Mouse (Mus musculus): ENCODE results near the gene Gm20219.

Gene Gm20219

GRCm38 (mm10) chr17:56554122-56554551, at the start of gene Gm20219:
Gene Gm20219 (minus strand): TSS chr17:56554387.
- DNase-seq (ENCODE audit: low read depth, low spot score): no peak

- no peak for DNase-seq (ENCODE audit: low read depth, low spot score)
Measured at GRCm38 (mm10) chr17:56604070-56604380, 49.8 kb upstream of the Gm20219 start.

- no peak for DNase-seq (ENCODE audit: low read depth, low spot score)
Measured at GRCm38 (mm10) chr17:56603186-56604069, 49.2 kb upstream of the Gm20219 start.

DNA sequence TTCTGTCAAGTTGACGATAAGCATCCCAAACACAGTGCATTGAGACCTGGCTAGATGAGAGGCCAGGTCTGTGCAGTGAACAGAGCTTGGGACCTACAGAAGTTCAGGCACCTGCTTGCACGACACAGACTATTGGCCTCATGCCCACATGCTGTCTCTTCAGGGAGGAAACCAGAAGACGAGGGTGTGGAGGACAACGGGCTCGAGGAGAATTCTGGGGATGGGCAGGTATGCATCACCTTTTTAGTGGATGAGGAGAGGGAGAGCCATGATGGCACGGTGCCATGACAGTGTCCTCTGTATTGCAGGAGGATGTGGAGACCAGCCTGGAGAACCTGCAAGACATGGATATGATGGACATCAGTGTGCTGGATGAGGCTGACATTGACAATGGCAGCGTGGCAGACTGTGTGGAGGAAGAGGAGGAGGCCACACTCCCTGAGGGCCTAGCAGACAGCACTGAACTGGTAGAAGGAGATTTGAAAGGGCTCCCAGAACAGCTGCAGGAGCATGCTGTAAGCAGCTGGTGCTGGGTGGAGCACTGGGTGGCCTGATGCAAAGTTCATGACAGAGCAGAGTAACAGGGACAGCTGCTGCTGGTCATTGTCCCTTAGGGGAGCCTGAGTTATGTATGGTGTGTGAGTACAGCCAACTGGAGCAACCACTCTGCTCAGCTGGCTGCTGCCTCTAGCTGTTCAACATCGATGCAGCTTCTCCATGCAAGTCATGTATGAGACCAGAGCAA, 39.5 kb upstream of the Gm20219 start:
- DNase-seq (ENCODE audit: low read depth, low spot score): no peak

DNA sequence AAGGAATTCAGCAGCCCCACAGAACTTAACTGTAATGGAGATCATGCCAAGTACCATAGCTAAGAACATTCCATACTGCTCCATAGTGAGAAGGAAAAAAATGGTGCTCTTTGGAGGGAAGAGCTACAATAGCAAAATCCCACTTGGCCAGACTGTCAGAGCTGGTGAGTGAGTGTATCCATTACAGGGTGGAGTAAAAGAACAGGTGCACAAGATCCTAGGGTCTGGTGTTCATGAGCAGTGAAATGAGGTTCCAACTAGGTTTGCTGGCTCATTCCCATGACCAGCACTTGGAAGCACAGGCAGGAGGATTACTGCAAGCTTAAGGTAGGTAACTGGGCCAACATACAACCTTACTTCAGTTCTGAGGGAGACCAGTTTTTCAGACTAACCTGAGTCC, 38.4 kb upstream of the Gm20219 start:
- no peak for DNase-seq (ENCODE audit: low read depth, low spot score)

- DNase-seq (ENCODE audit: low read depth, low spot score): no peak
Measured at GRCm38 (mm10) chr17:56588921-56589320, 34.7 kb upstream of the Gm20219 start.

DNA sequence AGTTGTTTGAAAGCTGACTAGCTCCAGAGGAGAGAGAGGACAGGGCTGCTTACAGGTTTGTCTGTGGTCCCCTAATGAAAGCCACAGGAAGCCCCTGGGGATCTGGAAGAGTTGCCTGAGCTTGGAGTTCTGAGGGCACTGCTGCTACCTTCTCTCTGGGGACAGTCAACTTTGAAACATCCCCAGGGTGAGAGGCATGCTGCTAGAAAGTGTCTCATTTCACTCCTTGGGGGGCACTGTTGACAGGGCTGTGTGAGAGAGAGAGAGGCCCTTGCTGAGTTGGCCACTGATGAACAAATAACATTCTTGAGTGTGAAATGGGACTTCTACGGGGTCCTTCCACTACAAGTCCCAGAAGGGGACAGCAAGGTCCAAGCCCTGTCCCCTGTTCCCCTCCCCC, 33.6 kb upstream of the Gm20219 start:
- no peak for DNase-seq (ENCODE audit: low read depth, low spot score)

- DNase-seq (ENCODE audit: low read depth, low spot score): peak; percentile 16
Measured at GRCm38 (mm10) chr17:56585171-56585821, 31.1 kb upstream of the Gm20219 start.

DNA sequence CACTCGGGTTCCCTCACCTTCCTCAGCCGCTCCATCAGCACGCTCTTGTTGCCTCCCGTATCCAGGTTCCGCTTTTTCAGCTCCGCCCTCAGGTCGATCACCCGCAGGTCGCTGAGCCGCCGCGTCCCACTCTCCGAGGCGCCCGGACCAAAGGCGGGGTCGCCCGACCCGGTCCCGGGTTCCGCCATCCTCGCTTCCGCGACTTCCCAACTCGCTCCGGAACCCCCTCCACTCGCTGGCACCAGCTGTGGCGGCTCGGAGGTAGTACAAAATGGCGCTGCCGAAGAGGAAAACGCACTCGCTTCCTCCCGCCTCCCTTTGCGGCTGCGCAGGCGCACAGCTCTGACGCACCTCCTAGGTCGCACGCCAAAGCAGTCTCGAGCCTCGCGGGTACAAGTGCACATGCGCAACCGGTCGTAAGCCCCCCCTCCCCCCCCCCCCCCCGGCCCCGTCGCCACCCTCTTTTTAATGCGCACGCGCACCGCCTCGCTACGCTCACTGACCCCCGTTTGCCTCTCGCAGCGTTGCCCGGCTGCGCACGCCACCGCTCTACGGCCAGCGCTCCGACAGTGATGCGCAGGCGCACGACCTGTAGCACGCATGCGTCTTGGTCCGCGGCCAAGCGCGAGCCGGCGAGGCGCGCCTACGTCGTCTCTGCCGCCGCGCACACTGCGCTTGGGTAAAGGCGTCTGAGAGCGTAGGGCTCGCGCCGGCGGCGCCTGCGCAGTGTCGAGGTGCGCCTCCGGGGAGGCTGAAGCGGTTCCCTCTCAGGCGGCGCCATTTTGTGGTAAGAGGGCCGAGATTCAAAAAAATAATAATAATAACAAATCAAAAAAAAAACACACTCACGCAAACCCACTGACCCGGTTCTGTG, 30.3 kb upstream of the Gm20219 start, which contains the start of the genes Safb2 and Safb:
TSS of gene Safb2 (minus strand) at position 329 of the 874 bp plus-strand sequence.
TSS of gene Safb (plus strand) at position 569 of the 874 bp plus-strand sequence.
- DNase-seq (ENCODE audit: low read depth, low spot score): peak; percentile 98

- no peak for DNase-seq (ENCODE audit: low read depth, low spot score)
Measured at GRCm38 (mm10) chr17:56583611-56584256, 29.5 kb upstream of the Gm20219 start.

- no peak for DNase-seq (ENCODE audit: low read depth, low spot score)
Measured at GRCm38 (mm10) chr17:56583071-56583470, 28.9 kb upstream of the Gm20219 start.

DNA sequence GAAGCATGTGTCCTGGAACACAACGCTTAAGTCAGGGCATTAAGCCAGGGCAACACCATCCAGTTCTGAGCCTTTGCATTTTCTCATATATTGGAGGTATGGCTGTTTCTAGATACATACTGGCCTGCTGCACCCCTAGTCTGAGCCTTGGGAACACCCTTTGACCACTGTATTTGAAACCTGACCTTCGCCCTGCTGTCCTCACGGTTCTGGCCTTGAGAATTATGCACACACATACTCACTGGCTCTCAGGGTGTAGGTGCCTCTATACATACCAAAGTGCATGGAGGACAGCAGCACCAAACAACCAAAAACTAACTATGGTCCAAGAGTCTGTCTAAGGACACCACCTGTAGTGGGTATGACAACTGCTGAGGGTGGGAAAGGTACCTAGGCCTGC, 18.8 kb upstream of the Gm20219 start:
- DNase-seq (ENCODE audit: low read depth, low spot score): no peak

- DNase-seq (ENCODE audit: low read depth, low spot score): no peak
Measured at GRCm38 (mm10) chr17:56572154-56572553, 18.0 kb upstream of the Gm20219 start.

GRCm38 (mm10) chr17:56570287-56570686, 16.1 kb upstream of the Gm20219 start:
- DNase-seq (ENCODE audit: low read depth, low spot score): no peak

GRCm38 (mm10) chr17:56567370-56567769, 13.2 kb upstream of the Gm20219 start:
- no peak for DNase-seq (ENCODE audit: low read depth, low spot score)

DNA sequence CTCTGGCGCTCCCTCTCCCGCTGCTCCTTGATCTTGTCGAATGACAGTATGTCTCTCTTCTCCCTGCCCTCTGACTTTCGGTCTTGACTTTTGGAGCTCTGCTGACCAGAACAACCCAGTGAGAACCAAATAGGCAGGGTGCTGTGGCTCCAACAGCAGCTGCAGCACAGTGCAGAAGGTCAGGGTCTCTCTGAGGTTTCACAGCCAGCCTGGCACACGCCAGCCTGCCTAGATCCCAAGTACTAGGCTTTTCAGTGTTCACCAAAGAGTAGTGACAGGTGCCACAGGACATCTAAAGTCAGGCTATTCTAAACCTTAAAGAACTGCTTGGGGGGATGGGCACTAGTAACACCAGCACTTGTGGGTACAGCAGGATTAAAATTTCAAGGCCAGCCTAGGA, 12.7 kb upstream of the Gm20219 start:
- no peak for DNase-seq (ENCODE audit: low read depth, low spot score)

DNA sequence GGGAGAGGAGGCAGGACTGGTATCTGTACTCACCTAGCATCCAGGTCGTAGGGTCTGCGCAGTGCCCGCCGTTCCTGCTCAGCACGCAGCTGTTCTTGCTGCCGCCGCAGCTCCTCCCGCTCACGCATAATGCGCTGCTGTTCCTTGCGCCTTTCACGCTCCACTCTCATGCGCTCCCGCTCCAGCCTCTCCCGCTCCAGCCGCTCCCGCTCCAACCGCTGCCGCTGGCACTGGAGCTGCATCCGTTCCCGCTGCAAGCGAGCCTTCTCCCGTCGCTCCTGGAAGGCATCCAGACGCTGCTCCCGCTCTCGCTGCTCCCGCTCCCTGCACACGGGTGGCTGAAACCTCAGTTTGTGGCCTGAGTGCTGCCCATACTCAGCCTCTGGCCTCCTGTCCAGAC, 12.1 kb upstream of the Gm20219 start:
- no peak for DNase-seq (ENCODE audit: low read depth, low spot score)

- no peak for DNase-seq (ENCODE audit: low read depth, low spot score)
Measured at GRCm38 (mm10) chr17:56561866-56562265, 7.7 kb upstream of the Gm20219 start.

GRCm38 (mm10) chr17:56560131-56560530, 5.9 kb upstream of the Gm20219 start:
- DNase-seq (ENCODE audit: low read depth, low spot score): no peak

DNA sequence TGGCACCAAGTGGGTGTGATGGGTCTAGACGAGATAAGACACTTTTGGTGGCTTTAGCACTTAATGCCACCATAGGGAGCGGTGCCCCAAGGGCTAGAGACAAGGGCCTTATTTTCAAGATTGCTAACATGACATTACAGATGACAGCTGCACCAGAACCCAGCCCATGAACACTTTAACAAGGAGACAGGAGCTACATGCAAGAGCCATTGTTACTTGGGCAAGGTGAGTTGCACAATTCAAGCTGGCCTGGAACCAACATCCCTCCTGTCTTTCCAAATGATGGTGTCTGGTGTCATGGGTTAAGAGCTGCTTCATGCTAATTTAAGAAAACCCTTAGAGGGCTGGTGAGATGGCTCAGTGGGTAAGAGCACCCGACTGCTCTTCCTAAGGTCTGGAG, 5.2 kb upstream of the Gm20219 start:
- DNase-seq (ENCODE audit: low read depth, low spot score): no peak

GRCm38 (mm10) chr17:56558448-56558847, 4.3 kb upstream of the Gm20219 start:
- DNase-seq (ENCODE audit: low read depth, low spot score): no peak

All from telencephalon, adult 2 months (tissue).